Mouse (Mus musculus) embryonic fibroblast, embryonic 13.5 days (primary cell): Measurements from ENCODE around the gene Sirt7.

Source experiments
- CTCF ChIP-seq: IDR thresholded peaks from 2 replicates; pipeline ENCODE4 v1.5.1; 2011; ENCODE audit warnings: mild to moderate bottlenecking, control low read depth, low read length, moderate library complexity, borderline replicate concordance; ENCODE audit not compliant: insufficient read depth
- POLR2A ChIP-seq: IDR thresholded peaks from 2 replicates; pipeline ENCODE4 v1.6.1; 2011; ENCODE audit warnings: low read depth, mild to moderate bottlenecking, control low read depth, low read length, moderate library complexity

DNA sequence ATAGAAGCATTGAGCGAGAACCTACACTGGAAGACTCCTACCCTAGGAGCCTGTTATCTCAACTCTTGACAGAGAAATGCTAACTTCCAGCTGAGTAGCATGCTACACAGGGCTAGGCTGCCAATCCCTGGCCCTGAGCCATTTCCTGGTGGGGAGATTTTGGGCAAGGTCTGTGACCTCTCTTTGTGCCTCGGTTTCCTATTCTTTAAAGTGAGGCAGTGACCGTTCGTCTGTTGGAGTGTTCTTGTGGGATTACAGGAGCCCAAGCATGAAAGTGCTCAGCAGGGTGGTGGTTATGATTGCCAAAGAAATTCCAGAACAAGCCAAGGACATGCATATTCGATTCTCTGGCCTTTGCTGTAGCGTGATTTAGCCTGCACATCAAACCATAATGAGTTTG, 37.7 kb upstream of the Sirt7 start:
- TF ChIP-seq POLR2A (no peak), CTCF (no peak)
